Mouse (Mus musculus) lung, embryonic 15.5 days (tissue): ENCODE measurements at regions not wholly inside any gene's neighbourhood (a gene's known extent, or its start where the extent isn't known, plus 50 kb on each side); places are given as distances from the start of the nearest gene placed in this dataset.
A peak's percentile ranks its signal among the peaks of the same experiment; 100 is the strongest.

Source experiments
- ATAC-seq: fragments of 200-750 bp; cut with Nextera tagmentation; 2 replicates; pipeline ENCODE4 v1.8.0; 2017; ENCODE audit warnings: moderate number of reproducible peaks, borderline replicate concordance; ENCODE audit not compliant: low FRiP score, low TSS enrichment; ENCODE audit errors: extremely low read depth
- H3K27ac ChIP-seq: fragments of 300-500 bp; sonication (generic); 2 replicates; pipeline ENCODE4 v1.5.1; 2015; ENCODE audit warnings: moderate library complexity, mild to moderate bottlenecking, inconsistent platforms
- H3K27me3 ChIP-seq: fragments of 300-500 bp; sonication (generic); 2 replicates; pipeline ENCODE4 v1.6.1; 2015; ENCODE audit warnings: inconsistent platforms
- H3K36me3 ChIP-seq: fragments of 300-500 bp; sonication (generic); 2 replicates; pipeline ENCODE4 v1.6.1; 2015; ENCODE audit warnings: inconsistent platforms
- H3K4me1 ChIP-seq: fragments of 300-500 bp; sonication (generic); 2 replicates; pipeline ENCODE4 v1.6.1; 2015; ENCODE audit warnings: inconsistent platforms
- H3K4me2 ChIP-seq: fragments of 300-500 bp; sonication (generic); 2 replicates; pipeline ENCODE4 v1.6.1; 2015; ENCODE audit warnings: inconsistent platforms, mild to moderate bottlenecking, moderate library complexity
- H3K4me3 ChIP-seq: fragments of 300-500 bp; sonication (generic); 2 replicates; pipeline ENCODE4 v1.5.1; 2015; ENCODE audit warnings: mild to moderate bottlenecking, inconsistent platforms
- H3K9ac ChIP-seq: fragments of 300-500 bp; sonication (generic); 2 replicates; pipeline ENCODE4 v1.6.1; 2015; ENCODE audit warnings: inconsistent platforms
- H3K9me3 ChIP-seq: fragments of 300-500 bp; sonication (generic); 2 replicates; pipeline ENCODE4 v1.6.1; 2016; ENCODE audit warnings: inconsistent platforms
- WGBS: fragments of 180-500 bp; shearing (Covaris S2); methylation state at CpG from one replicate; pipeline ENCODE4 v1.1.7; 2015; 5-methylcytosine and 5-hydroxymethylcytosine counted together

- no peaks in the 10 kb centered on the region for H3K36me3 ChIP-seq
- 71% methylated on average over 5 of the region's 5 CpGs for WGBS
- no peaks in the 10 kb centered on the region for H3K9me3 ChIP-seq
- no peak for ATAC-seq
- H3K27ac ChIP-seq, result no peak overlapping the region
- H3K27me3 ChIP-seq, result no peaks in the 10 kb centered on the region
- H3K4me2 ChIP-seq, result no peak overlapping the region
- no peak overlapping the region for H3K4me3 ChIP-seq
- H3K4me1 ChIP-seq, result peaks cover 19% of the 10 kb centered on the region
- no peak overlapping the region for H3K9ac ChIP-seq
These were observed 177.6 kb upstream of the Jade1 start for GRCm38 (mm10) chr3:41377826-41378406.

- H3K4me3 ChIP-seq, result no peak overlapping the region
- no peak overlapping the region for H3K27ac ChIP-seq
- peaks cover 19% of the 10 kb centered on the region for H3K4me1 ChIP-seq
- no peak overlapping the region for H3K9ac ChIP-seq
- H3K9me3 ChIP-seq, result no peaks in the 10 kb centered on the region
- WGBS, result 44% methylated on average over 6 of the region's 6 CpGs
- no peak overlapping the region for H3K4me2 ChIP-seq
- no peaks in the 10 kb centered on the region for H3K27me3 ChIP-seq
- no peaks in the 10 kb centered on the region for H3K36me3 ChIP-seq
- ATAC-seq, result peak; percentile 16; the same call in 1 of the 2 replicates
These were observed 178.5 kb upstream of the Jade1 start for GRCm38 (mm10) chr3:41376848-41377582.

- Histone ChIP-seq H3K9ac (no peak overlapping the region), H3K4me3 (no peak overlapping the region), H3K4me2 (no peak overlapping the region), H3K27me3 (no peaks in the 10 kb centered on the region), H3K9me3 (no peaks in the 10 kb centered on the region), H3K4me1 (peaks cover 19% of the 10 kb centered on the region), H3K27ac (0 out of 2 replicates have a peak overlapping the region, but pooled peaks have one; percentile 6), H3K36me3 (no peaks in the 10 kb centered on the region)
- ATAC-seq, result peak; percentile 39; the same call in 1 of the 2 replicates
- 62% methylated on average over 2 of the region's 2 CpGs for WGBS
These were observed 180.2 kb upstream of the Jade1 start for GRCm38 (mm10) chr3:41375230-41375930.

- no peak overlapping the region for H3K4me2 ChIP-seq
- H3K9ac ChIP-seq, result no peak overlapping the region
- peaks cover 19% of the 10 kb centered on the region for H3K4me1 ChIP-seq
- no peaks in the 10 kb centered on the region for H3K9me3 ChIP-seq
- no peaks in the 10 kb centered on the region for H3K36me3 ChIP-seq
- WGBS, result 65% methylated on average over 5 of the region's 5 CpGs
- no peaks in the 10 kb centered on the region for H3K27me3 ChIP-seq
- no peak for ATAC-seq
- no peak overlapping the region for H3K4me3 ChIP-seq
- H3K27ac ChIP-seq, result no peak overlapping the region
These were observed 182.3 kb upstream of the Jade1 start for GRCm38 (mm10) chr3:41373198-41373597.

- H3K9ac ChIP-seq, result no peak overlapping the region
- no peaks in the 10 kb centered on the region for H3K27me3 ChIP-seq
- H3K4me1 ChIP-seq, result no peaks in the 10 kb centered on the region
- H3K27ac ChIP-seq, result no peak overlapping the region
- WGBS, result 73% methylated on average over 7 of the region's 7 CpGs
- no peak overlapping the region for H3K4me3 ChIP-seq
- H3K9me3 ChIP-seq, result no peaks in the 10 kb centered on the region
- H3K4me2 ChIP-seq, result no peak overlapping the region
- no peak for ATAC-seq
- no peaks in the 10 kb centered on the region for H3K36me3 ChIP-seq
These were observed 187.0 kb upstream of the Jade1 start for GRCm38 (mm10) chr3:41368351-41369101.

DNA sequence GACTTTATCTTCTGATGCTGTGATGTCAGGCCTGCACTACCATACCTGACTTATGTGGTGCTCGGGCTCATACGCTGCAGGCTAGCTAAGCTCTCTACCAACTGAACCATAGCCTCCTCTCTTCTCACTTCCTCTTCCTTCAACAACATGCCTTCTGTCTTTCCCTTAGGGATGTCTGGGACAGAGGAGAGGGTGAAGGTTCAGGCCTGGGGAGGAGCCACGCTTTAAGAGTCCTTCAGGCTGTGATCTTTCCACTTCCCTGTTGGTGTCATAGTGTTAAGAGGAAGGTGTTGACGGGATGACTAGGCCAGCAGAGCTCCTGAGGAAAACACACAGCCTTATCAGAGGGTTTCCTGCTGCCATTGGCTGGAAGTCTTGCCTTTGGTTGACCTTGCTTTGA, 188.8 kb upstream of the Jade1 start:
- Histone ChIP-seq H3K9me3 (no peaks in the 10 kb centered on the region), H3K27ac (no peak overlapping the region), H3K36me3 (no peaks in the 10 kb centered on the region), H3K4me1 (no peaks in the 10 kb centered on the region), H3K4me2 (no peak overlapping the region), H3K4me3 (no peak overlapping the region), H3K9ac (no peak overlapping the region), H3K27me3 (no peaks in the 10 kb centered on the region)
- 60% methylated on average over 4 of the region's 4 CpGs for WGBS
- ATAC-seq, result no peak

GRCm38 (mm10) chr3:41366264-41366663, 189.3 kb upstream of the Jade1 start:
- Histone ChIP-seq H3K4me2 (no peak overlapping the region), H3K9me3 (no peaks in the 10 kb centered on the region), H3K9ac (no peak overlapping the region), H3K4me3 (no peak overlapping the region), H3K36me3 (no peaks in the 10 kb centered on the region), H3K4me1 (no peaks in the 10 kb centered on the region), H3K27ac (no peak overlapping the region), H3K27me3 (no peaks in the 10 kb centered on the region)
- no peak for ATAC-seq
- WGBS, result 50% methylated on average over 9 of the region's 9 CpGs

DNA sequence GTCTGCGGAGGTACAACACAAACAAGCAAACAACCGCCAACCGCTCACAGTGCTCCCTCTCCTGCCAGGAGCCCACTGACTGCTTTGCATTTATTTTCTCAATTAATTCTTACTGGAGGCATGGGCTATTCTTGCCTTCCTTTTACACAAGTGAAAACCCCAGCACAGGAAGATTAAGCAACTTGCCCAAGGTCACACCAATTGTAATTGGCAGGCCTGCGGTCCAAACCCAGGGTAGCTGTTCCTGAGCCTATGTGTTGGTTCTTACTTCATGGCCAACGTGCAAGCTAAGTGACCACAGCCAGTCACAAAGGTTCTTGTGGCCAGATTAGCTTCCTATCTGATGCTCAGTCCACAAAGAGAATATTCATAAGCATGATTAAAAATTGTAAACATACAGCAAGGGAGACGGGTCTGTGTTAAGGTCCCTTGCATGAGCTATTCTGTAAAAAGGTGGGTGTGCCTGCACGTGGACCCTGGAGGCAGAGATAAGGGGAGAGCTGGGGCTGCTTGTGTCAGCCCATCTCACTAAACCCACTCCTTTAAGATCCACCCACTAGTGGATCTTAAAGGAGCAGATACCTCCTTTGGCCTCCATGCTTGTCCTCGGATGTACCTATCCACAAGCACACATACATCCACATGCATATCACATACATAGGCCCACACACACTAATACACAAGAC, 190.2 kb upstream of the Jade1 start:
- H3K4me1 ChIP-seq, result peaks cover 5% of the 10 kb centered on the region; the same call in 1 of the 2 replicates
- no peak for ATAC-seq
- no peaks in the 10 kb centered on the region for H3K36me3 ChIP-seq
- H3K4me3 ChIP-seq, result no peak overlapping the region
- H3K4me2 ChIP-seq, result no peak overlapping the region
- H3K27ac ChIP-seq, result no peak overlapping the region
- no peaks in the 10 kb centered on the region for H3K27me3 ChIP-seq
- no peak overlapping the region for H3K9ac ChIP-seq
- no peaks in the 10 kb centered on the region for H3K9me3 ChIP-seq
- WGBS, result 65% methylated on average over 8 of the region's 8 CpGs

DNA sequence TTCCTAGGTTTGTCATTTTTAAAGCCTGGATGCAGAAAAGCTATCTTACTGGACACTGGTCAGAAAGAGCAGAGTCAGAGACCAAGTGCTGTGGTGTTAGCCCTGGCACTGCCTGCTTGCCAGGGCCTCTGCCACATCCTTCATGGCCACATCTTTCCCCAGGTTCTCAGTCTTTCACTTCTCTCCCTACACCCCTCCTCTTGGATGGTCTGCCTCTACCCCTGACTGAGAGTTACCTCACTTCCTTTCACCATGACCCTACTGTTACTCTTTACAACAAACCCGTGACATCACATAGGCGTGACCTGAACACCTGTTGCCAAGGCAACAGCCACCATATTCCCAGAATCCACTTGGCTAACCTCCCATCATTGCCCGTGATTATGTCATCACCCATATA, 191.6 kb upstream of the Jade1 start:
- H3K36me3 ChIP-seq, result no peaks in the 10 kb centered on the region
- no peak overlapping the region for H3K4me3 ChIP-seq
- H3K27ac ChIP-seq, result no peak overlapping the region
- WGBS, result 93% methylated on average over 3 of the region's 3 CpGs
- H3K4me1 ChIP-seq, result peaks cover 9% of the 10 kb centered on the region
- no peak for ATAC-seq
- no peak overlapping the region for H3K4me2 ChIP-seq
- H3K9ac ChIP-seq, result no peak overlapping the region
- H3K9me3 ChIP-seq, result no peaks in the 10 kb centered on the region
- H3K27me3 ChIP-seq, result no peaks in the 10 kb centered on the region

- Histone ChIP-seq H3K4me2 (no peak overlapping the region), H3K4me3 (no peak overlapping the region), H3K36me3 (no peaks in the 10 kb centered on the region), H3K27me3 (no peaks in the 10 kb centered on the region), H3K4me1 (peaks cover 9% of the 10 kb centered on the region), H3K9me3 (no peaks in the 10 kb centered on the region), H3K9ac (no peak overlapping the region), H3K27ac (no peak overlapping the region)
- WGBS, result 41% methylated on average over 5 of the region's 5 CpGs
- ATAC-seq, result peak; percentile 23; the same call in 1 of the 2 replicates
These were observed 195.3 kb upstream of the Jade1 start for GRCm38 (mm10) chr3:41360231-41360630.

- Histone ChIP-seq H3K9me3 (no peaks in the 10 kb centered on the region), H3K4me2 (no peak overlapping the region), H3K9ac (no peak overlapping the region), H3K27ac (no peak overlapping the region), H3K36me3 (no peaks in the 10 kb centered on the region), H3K4me1 (peaks cover 9% of the 10 kb centered on the region), H3K27me3 (no peaks in the 10 kb centered on the region), H3K4me3 (no peak overlapping the region)
- 49% methylated on average over 4 of the region's 4 CpGs for WGBS
- ATAC-seq, result no peak
These were observed 196.1 kb upstream of the Jade1 start for GRCm38 (mm10) chr3:41359458-41359857.
